Mouse (Mus musculus): ENCODE measurements around the gene Zfp281.

The Zfp281 gene

DNA sequence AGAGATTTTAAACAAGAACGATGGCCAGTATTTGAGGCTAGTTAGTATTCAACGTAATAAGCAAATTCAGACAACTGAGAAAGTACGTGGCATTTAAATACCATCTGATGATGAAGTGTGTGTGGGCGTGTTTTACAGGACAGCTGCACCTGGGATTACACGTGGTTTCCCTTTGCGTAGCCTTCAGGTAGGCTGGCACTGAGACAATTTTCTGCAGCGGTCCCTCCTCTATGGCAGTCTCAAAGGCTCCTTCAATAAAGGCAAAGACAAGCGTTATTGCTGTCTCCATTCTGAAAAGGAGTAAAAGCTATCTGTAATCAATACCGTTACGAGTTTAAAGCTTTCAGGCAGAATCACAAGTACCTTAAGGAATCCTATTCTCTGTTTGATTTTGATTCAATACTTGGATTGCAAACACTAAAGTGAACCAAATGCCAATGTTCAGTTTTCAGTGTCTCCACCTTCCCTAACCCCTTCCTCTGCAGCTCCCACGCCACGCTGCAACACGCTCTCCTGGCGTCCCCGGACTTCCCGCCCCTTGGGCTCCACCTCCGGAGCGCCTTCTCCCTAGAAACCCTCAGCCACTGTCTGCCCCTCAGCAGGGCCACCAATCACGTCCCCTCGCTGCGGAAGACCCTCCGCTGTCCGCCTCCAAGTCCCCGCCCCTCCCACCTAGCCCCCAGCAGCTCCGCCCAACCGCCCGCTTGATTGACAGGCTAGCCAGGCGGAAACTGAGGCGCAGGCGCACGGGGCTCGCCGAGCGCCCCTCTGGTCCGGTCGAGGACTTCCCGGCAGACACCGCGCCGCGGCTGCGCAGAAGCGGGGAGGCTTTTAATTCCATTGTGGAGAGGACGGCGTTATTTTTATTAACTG, at the start of gene Zfp281:
Gene Zfp281 (plus strand): TSS at position 756 of the 873 bp plus-strand sequence.
- DNase-seq (ENCODE audit: low spot score): peak; percentile 98

DNA sequence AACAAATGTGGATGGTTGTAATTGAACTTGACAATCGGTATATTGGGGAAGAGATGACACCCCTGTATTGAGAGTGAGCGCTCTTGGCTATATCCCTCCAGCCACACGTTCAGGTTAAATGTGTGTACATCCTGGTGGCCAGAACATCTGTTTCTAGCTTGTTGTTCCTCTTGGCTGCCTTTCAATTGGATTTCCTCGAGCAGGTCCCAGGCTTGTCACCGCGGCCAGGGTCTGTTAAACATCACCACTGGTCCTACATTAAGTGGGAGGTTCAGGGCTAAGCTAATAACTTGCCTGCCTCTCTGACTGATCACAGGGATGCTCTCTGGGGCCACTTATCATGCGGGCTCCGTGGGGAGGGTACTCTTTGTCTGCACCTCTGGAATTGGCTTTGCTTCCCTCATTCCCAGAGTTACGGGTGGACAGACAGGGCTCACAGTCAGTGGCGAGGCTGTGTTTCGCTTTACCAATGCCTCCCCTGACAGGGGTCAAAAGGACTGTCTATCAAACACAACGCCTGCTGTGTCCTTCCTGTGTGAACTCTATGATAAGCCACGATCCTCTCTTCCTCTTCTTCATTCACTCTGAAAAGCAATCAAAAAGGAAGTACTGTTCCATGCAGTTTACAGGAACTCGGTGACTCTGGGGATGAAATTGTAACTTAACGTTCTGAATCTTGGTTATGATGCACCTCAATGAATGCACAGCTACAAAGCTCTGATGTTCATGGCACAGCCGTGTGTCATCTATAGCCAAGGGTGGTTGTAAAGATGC, 46.6 kb upstream of the Zfp281 start:
- no peak for DNase-seq (ENCODE audit: low spot score)

DNA sequence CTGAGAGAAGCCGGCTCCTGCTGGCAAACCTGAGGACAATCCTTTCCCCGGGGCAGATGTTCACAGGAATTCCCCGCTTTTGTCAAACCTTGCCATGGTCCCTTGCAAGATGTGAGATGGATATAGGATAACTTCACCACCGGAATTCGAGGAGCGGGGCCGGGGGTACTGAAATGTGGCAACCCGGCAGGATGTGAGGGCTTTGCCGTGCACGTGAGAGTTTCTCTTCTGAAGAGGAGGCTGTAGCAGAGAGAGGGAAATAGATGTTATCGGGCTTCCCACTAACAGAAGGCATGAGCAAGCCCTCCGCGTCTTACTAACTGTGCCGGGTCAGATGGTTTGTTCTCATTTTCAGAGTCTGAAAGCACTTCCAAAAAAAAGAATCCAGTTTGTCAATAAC, 45.3 kb upstream of the Zfp281 start:
- no peak for DNase-seq (ENCODE audit: low spot score)

DNA sequence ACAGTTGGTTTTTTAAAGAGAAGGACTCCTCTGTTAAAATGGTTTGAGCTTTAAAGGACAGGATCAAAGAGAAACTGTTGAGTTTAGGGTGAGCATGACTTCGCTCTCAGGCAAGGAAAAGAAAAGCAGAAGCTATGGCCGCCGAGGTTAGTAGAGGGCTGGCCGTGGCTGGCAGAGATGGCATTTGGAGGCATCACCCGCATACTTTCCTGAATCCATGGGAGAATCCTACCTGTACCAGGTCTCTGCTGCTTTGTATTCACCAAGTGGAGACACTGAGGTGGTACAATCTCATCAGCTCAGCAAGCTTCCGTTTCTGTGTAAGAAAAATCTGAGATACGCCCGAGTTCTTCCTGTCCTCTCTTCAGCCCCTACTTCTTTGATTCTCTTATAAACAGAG, 44.4 kb upstream of the Zfp281 start:
- no peak for DNase-seq (ENCODE audit: low spot score)

DNA sequence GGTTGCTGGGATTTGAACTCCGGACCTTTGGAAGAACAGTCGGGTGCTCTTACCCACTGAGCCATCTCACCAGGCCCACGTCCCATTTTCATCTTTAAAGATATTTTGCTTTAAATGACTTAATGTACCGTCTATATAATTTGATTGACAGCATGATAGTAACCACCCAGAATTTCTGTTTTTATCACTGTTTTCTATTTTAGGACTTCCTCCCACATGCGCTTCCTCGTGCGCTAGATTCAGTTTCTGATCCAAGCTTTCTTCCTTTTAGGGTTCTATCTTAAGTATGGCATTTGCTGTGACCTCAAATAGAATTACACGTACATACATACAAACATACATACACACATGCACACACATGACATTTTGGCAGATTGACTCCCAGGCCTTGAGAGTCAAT, 42.9 kb upstream of the Zfp281 start:
- no peak for DNase-seq (ENCODE audit: low spot score)

DNA sequence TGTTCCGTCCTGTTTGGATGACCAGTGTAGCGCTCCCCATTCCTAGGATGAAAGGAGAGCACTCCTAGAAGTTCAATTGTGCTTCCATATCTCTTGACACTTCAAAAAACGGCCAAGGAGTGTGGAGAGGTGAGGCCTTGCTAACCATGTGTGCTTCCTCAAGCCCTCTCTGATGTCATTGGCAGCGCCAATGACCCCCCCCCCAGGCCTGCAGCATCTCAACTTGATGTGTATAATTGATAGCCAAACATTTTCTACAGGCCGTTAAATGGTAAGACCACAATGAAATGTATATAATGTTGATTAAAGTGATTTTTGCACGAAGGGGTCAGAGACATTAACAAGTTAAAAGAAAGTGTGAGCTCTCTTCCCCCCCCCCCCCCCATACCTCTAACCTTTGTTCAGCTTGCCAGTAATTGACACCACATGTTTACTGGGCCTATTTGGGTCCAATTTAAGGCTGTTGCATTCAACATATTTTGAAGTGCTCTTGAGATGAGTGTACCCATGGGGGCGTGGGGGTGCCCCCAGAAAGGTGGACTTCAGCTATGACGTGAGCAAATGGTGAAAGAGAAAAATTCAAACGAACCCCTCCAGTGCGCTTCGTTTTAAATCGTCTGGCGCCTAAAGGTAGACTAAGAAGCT, 36.8 kb upstream of the Zfp281 start:
- DNase-seq (ENCODE audit: low spot score): no peak

- peak; percentile 47 for DNase-seq (ENCODE audit: low spot score)
These were observed 35.8 kb upstream of the Zfp281 start for GRCm38 (mm10) chr1:136588908-136589307.

DNA sequence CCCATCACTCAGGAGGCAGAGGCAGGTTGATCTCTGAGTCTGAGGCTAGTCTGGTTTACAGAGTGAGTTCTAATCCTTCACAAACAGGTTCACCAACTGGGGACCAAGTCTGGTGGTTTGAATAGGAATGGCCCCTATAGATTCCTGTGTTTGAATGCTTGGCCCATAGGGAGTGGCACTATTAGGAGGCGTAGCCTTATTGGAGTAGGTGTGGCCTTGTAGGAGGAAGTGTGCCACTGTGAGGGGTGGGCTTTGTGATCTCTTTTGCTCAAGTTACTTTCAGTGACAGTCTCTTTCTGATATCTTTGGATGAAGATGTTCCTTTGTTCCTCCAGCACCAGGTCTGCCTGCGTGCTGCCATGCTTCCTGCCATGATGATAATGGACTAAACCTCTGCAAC, 32.0 kb upstream of the Zfp281 start:
- DNase-seq (ENCODE audit: low spot score): no peak

DNA sequence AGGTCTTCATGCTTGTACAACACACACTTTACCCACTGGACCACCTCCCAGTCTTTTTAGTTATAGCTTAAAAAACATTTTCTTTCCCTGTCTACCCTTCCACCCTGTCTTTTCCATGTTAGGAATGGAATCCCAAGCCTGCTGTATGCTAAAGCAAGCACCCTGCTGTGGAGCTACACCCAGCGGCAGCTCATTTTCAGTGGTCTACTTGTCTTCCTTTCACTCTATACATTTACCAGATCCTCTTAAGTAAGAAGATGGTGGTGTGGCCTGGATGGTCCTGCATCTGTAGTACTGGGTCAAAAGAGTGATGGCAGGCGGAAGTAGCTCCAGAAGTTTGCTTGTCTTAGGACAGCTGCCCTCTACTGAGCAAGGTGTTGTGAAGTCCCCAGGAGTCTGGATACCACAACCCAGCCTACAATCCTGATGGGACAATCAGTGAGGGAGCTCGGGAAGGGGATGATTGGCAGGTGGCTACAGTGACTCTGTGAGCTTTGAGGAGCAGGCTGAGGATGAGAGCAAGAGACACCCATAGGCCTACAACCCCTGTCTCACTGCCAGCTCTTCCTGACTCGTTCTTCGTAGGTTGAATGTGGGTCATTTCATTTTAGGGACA, 30.4 kb upstream of the Zfp281 start:
- DNase-seq (ENCODE audit: low spot score): no peak

GRCm38 (mm10) chr1:136596821-136597220, 27.9 kb upstream of the Zfp281 start:
- DNase-seq (ENCODE audit: low spot score): no peak

DNA sequence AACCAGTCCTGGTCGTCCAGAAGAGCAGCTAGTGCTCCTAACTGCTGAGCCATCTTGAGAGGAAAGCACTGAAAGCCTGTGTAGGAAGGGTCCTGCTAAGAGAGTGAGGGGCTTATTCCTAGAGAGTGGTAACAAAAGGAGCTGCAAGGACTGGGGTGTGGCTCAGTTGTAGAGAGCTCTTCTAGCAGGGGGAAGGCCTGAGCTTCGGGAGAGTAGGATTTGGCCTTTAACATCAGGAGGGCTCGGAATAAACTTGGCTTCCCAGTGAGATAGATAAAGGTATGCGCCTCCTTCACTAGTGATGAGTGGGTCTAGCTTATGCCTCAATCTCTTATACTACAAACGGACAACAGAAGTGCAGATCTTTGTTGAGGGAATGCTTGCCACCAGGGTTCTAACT, 26.4 kb upstream of the Zfp281 start:
- no peak for DNase-seq (ENCODE audit: low spot score)

GRCm38 (mm10) chr1:136600067-136600466, 24.6 kb upstream of the Zfp281 start:
- no peak for DNase-seq (ENCODE audit: low spot score)

GRCm38 (mm10) chr1:136600647-136601345, 23.9 kb upstream of the Zfp281 start:
- DNase-seq (ENCODE audit: low spot score): no peak

GRCm38 (mm10) chr1:136601346-136601888, 23.3 kb upstream of the Zfp281 start:
- DNase-seq (ENCODE audit: low spot score): no peak

- no peak for DNase-seq (ENCODE audit: low spot score)
These were observed 22.4 kb upstream of the Zfp281 start for GRCm38 (mm10) chr1:136602303-136602702.

DNA sequence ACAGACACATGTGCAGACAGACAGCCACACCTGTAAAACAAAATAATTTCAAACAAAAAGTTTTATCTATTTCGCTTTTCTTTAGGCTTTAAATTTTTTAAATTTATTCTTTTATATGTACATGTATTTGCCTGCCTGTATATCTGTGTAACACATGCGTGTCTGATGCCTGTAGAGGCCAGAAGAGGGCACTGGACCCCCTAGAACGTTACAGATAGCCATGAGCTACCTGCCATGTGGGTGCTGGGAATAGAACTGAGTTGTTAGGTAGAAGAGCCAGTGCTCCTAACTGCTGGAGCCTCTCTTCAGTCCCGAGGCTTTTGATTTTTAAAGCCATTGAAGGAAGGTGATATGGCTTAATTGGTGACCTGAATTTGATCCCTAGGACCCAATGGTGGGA, 20.5 kb upstream of the Zfp281 start:
- DNase-seq (ENCODE audit: low spot score): no peak

DNA sequence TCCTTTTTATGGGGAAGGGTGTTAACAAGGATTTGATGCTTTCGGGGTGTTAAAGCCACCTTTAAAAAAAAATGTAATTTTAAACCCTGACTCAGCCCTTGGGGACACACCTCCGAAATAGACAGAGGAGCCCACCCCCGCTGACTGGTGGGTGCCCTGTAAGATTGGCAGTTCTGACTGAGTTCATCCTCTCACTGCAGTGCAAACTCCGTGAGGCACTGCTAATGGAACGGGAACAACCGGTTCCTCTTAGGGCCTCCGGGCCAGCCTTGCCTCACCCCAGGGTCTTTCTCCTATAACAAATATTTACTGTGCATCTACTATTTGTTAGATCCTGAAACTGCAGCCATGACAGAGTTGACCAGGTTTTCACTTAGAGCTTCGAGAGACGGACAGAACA, 18.9 kb upstream of the Zfp281 start:
- DNase-seq (ENCODE audit: low spot score): no peak

- no peak for DNase-seq (ENCODE audit: low spot score)
These were observed 18.4 kb upstream of the Zfp281 start for GRCm38 (mm10) chr1:136606278-136606677.

- DNase-seq (ENCODE audit: low spot score): no peak
These were observed 16.1 kb upstream of the Zfp281 start for GRCm38 (mm10) chr1:136608339-136609261.

DNA sequence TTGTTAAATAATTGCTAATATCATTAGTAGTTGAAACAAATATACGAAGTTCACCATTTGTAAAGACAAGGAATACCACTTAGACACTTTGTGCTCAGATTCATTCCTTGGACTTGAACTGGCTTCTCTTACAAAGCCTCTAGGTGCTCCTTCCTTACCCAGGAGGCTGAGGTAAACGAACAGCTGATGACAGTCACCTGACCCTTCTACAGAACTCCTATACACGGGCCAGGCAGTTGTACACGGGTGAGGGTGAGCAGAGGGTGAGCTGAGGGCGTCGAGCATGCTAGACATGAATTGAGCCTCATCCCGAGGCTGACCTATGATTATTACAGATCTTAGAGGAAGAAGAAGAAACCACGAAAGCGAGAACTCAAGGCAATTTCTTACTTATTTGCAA, 12.9 kb upstream of the Zfp281 start:
- no peak for DNase-seq (ENCODE audit: low spot score)

All from retina, embryonic 14.5 days (tissue).